In the genomic region with DNA sequence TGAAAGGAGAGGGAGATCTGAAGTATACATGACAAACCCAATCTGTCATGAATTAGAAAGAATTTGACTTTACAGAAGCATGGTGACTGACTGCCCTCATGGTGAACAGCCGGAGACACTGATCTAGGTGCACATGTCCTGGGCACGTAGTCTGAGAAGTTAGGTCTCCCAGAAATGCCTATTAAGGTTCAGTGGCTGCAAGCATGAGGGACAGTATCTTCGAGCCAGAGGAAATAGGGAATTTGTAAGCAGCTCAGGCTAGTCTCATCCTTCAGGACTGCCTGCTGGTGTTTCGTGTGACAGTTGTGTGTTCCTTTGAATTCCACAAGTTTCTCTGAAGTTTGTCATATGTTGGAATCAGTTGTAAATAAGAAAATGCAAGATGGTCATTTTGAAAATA, we compare ENCODE assay signal across 14 mouse cellular contexts.
A peak's percentile ranks its signal among the peaks of the same experiment; 100 is the strongest.
DNase-seq lines count a peak whose midpoint lies in the region; ATAC-seq and TF ChIP-seq lines count a peak whose summit lies in the region.
"Had no signal": no experiment of that assay in that cellular context is flagged by ENCODE, and none has a peak within 500 bp of the region (broad histone marks: within the 10 kb centered on the region; RNA-seq: fewer than 3 reads in every experiment).

No protein-coding gene starts in this region.

- no peak for TF ChIP-seq EP300 in stomach, postnatal 0 days (optimal IDR thresholded peaks at IDR 0.05)

- WGBS in heart, embryonic 14.5 days = 54% methylated on average over 4 of the region's 4 CpGs
- 37% methylated on average over 4 of the region's 4 CpGs for WGBS in kidney, postnatal 0 days
- 69% methylated on average over 4 of the region's 4 CpGs for WGBS in neural tube, embryonic 13.5 days
- 33% methylated on average over 4 of the region's 4 CpGs for WGBS in stomach, postnatal 0 days

- no peaks in the 10 kb centered on the region for H3K27me3 ChIP-seq in heart, embryonic 14.5 days (ENCODE audit: control insufficient read depth, insufficient read depth, low read length)
- H3K27me3 ChIP-seq in kidney, postnatal 0 days (ENCODE audit: insufficient read depth, low read length) = no peaks in the 10 kb centered on the region
- no peaks in the 10 kb centered on the region for H3K27me3 ChIP-seq in neural tube, embryonic 13.5 days
- no peaks in the 10 kb centered on the region for H3K27me3 ChIP-seq in stomach, postnatal 0 days (ENCODE audit: control insufficient read depth, insufficient read depth, low read length)
- H3K27me3 ChIP-seq: forebrain, embryonic 12.5 days had no signal

- no peak overlapping the region for H3K9ac ChIP-seq in heart, embryonic 14.5 days (ENCODE audit: low read length)
- H3K9ac ChIP-seq in kidney, postnatal 0 days (ENCODE audit: low read depth, low read length) = no peak overlapping the region
- no peak overlapping the region for H3K9ac ChIP-seq in neural tube, embryonic 13.5 days
- no peak overlapping the region for H3K9ac ChIP-seq in stomach, postnatal 0 days (ENCODE audit: low read length)
- H3K9ac ChIP-seq: forebrain, embryonic 12.5 days had no signal

- no peak for DNase-seq in heart, adult 8-10 months (ENCODE audit: low spot score)
- peak; percentile 48 for DNase-seq in kidney, postnatal 0 days (ENCODE audit: low spot score)
- no peak for DNase-seq in kidney, postnatal 10 days
- no peak for DNase-seq in neural tube, embryonic 10.5 days (ENCODE audit: extremely low spot score, low spot score)
- no peak for DNase-seq in stomach, postnatal 0 days (ENCODE audit: low spot score)
- no peak for DNase-seq in adrenal gland, postnatal 4 days (ENCODE audit: low spot score in 2 of 2)
- DNase-seq: adrenal gland, postnatal 36 days; cerebellum, postnatal 25 days; layer of hippocampus, adult 9-11 months; thymus, postnatal 25 days had no signal

- no peaks in the 10 kb centered on the region for H3K9me3 ChIP-seq in heart, embryonic 14.5 days (ENCODE audit: control insufficient read depth, low read length)
- no peaks in the 10 kb centered on the region for H3K9me3 ChIP-seq in kidney, postnatal 0 days (replicated peaks; ENCODE audit: low read length)
- H3K9me3 ChIP-seq in neural tube, embryonic 13.5 days = no peaks in the 10 kb centered on the region
- no peaks in the 10 kb centered on the region for H3K9me3 ChIP-seq in stomach, postnatal 0 days (ENCODE audit: control insufficient read depth, low read length)
- H3K9me3 ChIP-seq: forebrain, embryonic 12.5 days had no signal

- H3K4me2 ChIP-seq in heart, embryonic 14.5 days (ENCODE audit: low read length) = no peak overlapping the region
- no peak overlapping the region; the same call in 1 of the 2 replicates for H3K4me2 ChIP-seq in kidney, postnatal 0 days (ENCODE audit: low read length)
- no peak overlapping the region for H3K4me2 ChIP-seq in neural tube, embryonic 13.5 days
- H3K4me2 ChIP-seq in stomach, postnatal 0 days (replicated peaks; ENCODE audit: low read depth) = peak overlapping the region; percentile 25; the same call in 1 of the 2 replicates
- H3K4me2 ChIP-seq: forebrain, embryonic 12.5 days had no signal

- peaks cover 11 to 32% of the 10 kb centered on the region in 2 experiments for H3K4me1 ChIP-seq in heart, embryonic 14.5 days (ENCODE audit: control insufficient read depth in 2 of 2, insufficient read depth in 2 of 2, low read length in 2 of 2)
- peaks cover 9% of the 10 kb centered on the region; the same call in 1 of the 2 replicates for H3K4me1 ChIP-seq in kidney, postnatal 0 days (replicated peaks; ENCODE audit: insufficient read depth, low read length)
- peaks cover 9% of the 10 kb centered on the region; the same call in 1 of the 2 replicates for H3K4me1 ChIP-seq in neural tube, embryonic 13.5 days (replicated peaks)
- H3K4me1 ChIP-seq in stomach, postnatal 0 days (replicated peaks; ENCODE audit: control insufficient read depth, insufficient read depth) = 0 out of 2 replicates have a peak, but pooled peaks cover 4% of the 10 kb centered on the region

- peak overlapping the region; percentile 46 to 61 for H3K27ac ChIP-seq in heart, embryonic 14.5 days (replicated peaks in 1 of 2; ENCODE audit: control insufficient read depth in 1 of 2, insufficient read depth in 1 of 2, low read depth in 2 of 2, low read length in 2 of 2)
- H3K27ac ChIP-seq in kidney, postnatal 0 days = peak overlapping the region; percentile 66
- peak overlapping the region; percentile 57 for H3K27ac ChIP-seq in neural tube, embryonic 13.5 days (replicated peaks)
- peak overlapping the region; percentile 77 for H3K27ac ChIP-seq in stomach, postnatal 0 days (replicated peaks)
- H3K27ac ChIP-seq: forebrain, embryonic 12.5 days; macrophage had no signal

- ATAC-seq in heart, embryonic 14.5 days (ENCODE audit: insufficient number of reproducible peaks, insufficient read depth, low FRiP score, low read depth) = no peak
- no peak for ATAC-seq in kidney, postnatal 0 days (replicated peaks; ENCODE audit: low FRiP score, low read depth)
- ATAC-seq in neural tube, embryonic 13.5 days (ENCODE audit: low read depth) = no peak
- ATAC-seq in stomach, postnatal 0 days (ENCODE audit: low FRiP score, low TSS enrichment) = no peak

- TF ChIP-seq CTCF in kidney, postnatal 0 days (IDR thresholded peaks at IDR 0.05; ENCODE audit: low read depth) = no peak
- TF ChIP-seq CTCF in stomach, postnatal 0 days (IDR thresholded peaks at IDR 0.05; ENCODE audit: low read depth) = no peak

- no peaks in the 10 kb centered on the region for H3K36me3 ChIP-seq in heart, embryonic 14.5 days (ENCODE audit: control insufficient read depth, insufficient read depth, low read length)
- no peaks in the 10 kb centered on the region for H3K36me3 ChIP-seq in kidney, postnatal 0 days (ENCODE audit: insufficient read depth, low read length)
- no peaks in the 10 kb centered on the region for H3K36me3 ChIP-seq in neural tube, embryonic 13.5 days
- no peaks in the 10 kb centered on the region for H3K36me3 ChIP-seq in stomach, postnatal 0 days (ENCODE audit: control insufficient read depth, insufficient read depth, low read length)
- H3K36me3 ChIP-seq: forebrain, embryonic 12.5 days had no signal

- no peak overlapping the region for H3K4me3 ChIP-seq in heart, embryonic 14.5 days (ENCODE audit: control insufficient read depth in 1 of 2, insufficient read depth in 1 of 2, low read depth in 1 of 2, low read length in 2 of 2)
- H3K4me3 ChIP-seq in kidney, postnatal 0 days (replicated peaks; ENCODE audit: low read depth, low read length) = no peak overlapping the region
- H3K4me3 ChIP-seq in neural tube, embryonic 13.5 days = no peak overlapping the region
- no peak overlapping the region for H3K4me3 ChIP-seq in stomach, postnatal 0 days (ENCODE audit: low read depth, low read length)
- H3K4me3 ChIP-seq: forebrain, embryonic 12.5 days had no signal
